ENCODE assay signal across 21 mouse cellular contexts in genomic region chr13:43932946-43933345, GRCm38 (mm10).
DNase-seq lines count a peak whose midpoint lies in the region; ATAC-seq and TF ChIP-seq lines count a peak whose summit lies in the region.
"Had no signal": no experiment of that assay in that cellular context is flagged by ENCODE, and none has a peak within 500 bp of the region (broad histone marks: within the 10 kb centered on the region; RNA-seq: fewer than 3 reads in every experiment).

No protein-coding gene starts in this region.

- H3K9me3 ChIP-seq in hindbrain, embryonic 10.5 days, result 0 out of 2 replicates have a peak, but pooled peaks cover 9% of the 10 kb centered on the region
- no peaks in the 10 kb centered on the region for H3K9me3 ChIP-seq in hindbrain, embryonic 11.5 days (ENCODE audit: control insufficient read depth, low read length)
- peaks cover 8% of the 10 kb centered on the region; the same call in 1 of the 2 replicates for H3K9me3 ChIP-seq in midbrain, embryonic 10.5 days (replicated peaks)
- no peaks in the 10 kb centered on the region for H3K9me3 ChIP-seq in midbrain, postnatal 0 days (ENCODE audit: low read length)
- H3K9me3 ChIP-seq: forebrain, embryonic 13.5 days; heart, embryonic 15.5 days; hindbrain, embryonic 15.5 days; liver, embryonic 13.5 days; lung, embryonic 15.5 days; midbrain, embryonic 12.5 days had no signal

- no peak for TF ChIP-seq EP300 in heart, adult 2 months (IDR thresholded peaks at IDR 0.05; ENCODE audit: insufficient read depth, low read depth, low read length)

- peaks cover 28% of the 10 kb centered on the region for H3K4me1 ChIP-seq in hindbrain, embryonic 10.5 days (replicated peaks)
- H3K4me1 ChIP-seq in hindbrain, embryonic 11.5 days (replicated peaks; ENCODE audit: control insufficient read depth, insufficient read depth, low read length), result no peaks in the 10 kb centered on the region; the same call in 1 of the 2 replicates
- H3K4me1 ChIP-seq in midbrain, embryonic 10.5 days, result peaks cover 26% of the 10 kb centered on the region
- no peaks in the 10 kb centered on the region for H3K4me1 ChIP-seq in midbrain, postnatal 0 days (ENCODE audit: insufficient read depth, low read length)
- H3K4me1 ChIP-seq in heart, adult 2 months (ENCODE audit: control insufficient read depth, insufficient read depth, low read length), result no peaks in the 10 kb centered on the region; the same call in 1 of the 2 replicates
- H3K4me1 ChIP-seq: heart, embryonic 15.5 days; liver, embryonic 13.5 days; lung, embryonic 15.5 days had no signal

- no peak overlapping the region for H3K9ac ChIP-seq in hindbrain, embryonic 11.5 days (ENCODE audit: low read depth, low read length)
- H3K9ac ChIP-seq in midbrain, postnatal 0 days (replicated peaks; ENCODE audit: low read length, poor library complexity, severe bottlenecking), result no peak overlapping the region
- H3K9ac ChIP-seq in heart, adult 2 months (ENCODE audit: low read depth, low read length), result no peak overlapping the region
- H3K9ac ChIP-seq: heart, embryonic 15.5 days; hindbrain, embryonic 15.5 days; limb, embryonic 13.5 days; liver, embryonic 13.5 days; lung, embryonic 15.5 days; midbrain, embryonic 12.5 days had no signal

- no peak for TF ChIP-seq POLR2A in heart, adult 2 months (IDR thresholded peaks at IDR 0.05; ENCODE audit: insufficient read depth, low read depth, low read length)

- peaks cover 3% of the 10 kb centered on the region; the same call in 1 of the 2 replicates for H3K27me3 ChIP-seq in hindbrain, embryonic 10.5 days (ENCODE audit: insufficient read depth, poor library complexity, severe bottlenecking)
- H3K27me3 ChIP-seq in hindbrain, embryonic 11.5 days (ENCODE audit: control insufficient read depth, insufficient read depth, low read length), result no peaks in the 10 kb centered on the region
- H3K27me3 ChIP-seq in midbrain, embryonic 10.5 days (ENCODE audit: low read depth, poor library complexity, severe bottlenecking), result 0 out of 2 replicates have a peak, but pooled peaks cover 10% of the 10 kb centered on the region
- H3K27me3 ChIP-seq in midbrain, postnatal 0 days (ENCODE audit: insufficient read depth, low read length), result no peaks in the 10 kb centered on the region
- no peaks in the 10 kb centered on the region for H3K27me3 ChIP-seq in heart, adult 2 months (ENCODE audit: control insufficient read depth, insufficient read depth, low read length)
- H3K27me3 ChIP-seq: CH12.LX; heart, embryonic 15.5 days; hindbrain, embryonic 15.5 days; limb, embryonic 13.5 days; liver, embryonic 13.5 days; lung, embryonic 15.5 days had no signal

- no peak overlapping the region for H3K4me2 ChIP-seq in hindbrain, embryonic 11.5 days (replicated peaks; ENCODE audit: low read depth, low read length)
- no peak overlapping the region for H3K4me2 ChIP-seq in midbrain, postnatal 0 days (ENCODE audit: low read depth, low read length, poor library complexity, severe bottlenecking)
- H3K4me2 ChIP-seq: forebrain, embryonic 13.5 days; heart, embryonic 15.5 days; hindbrain, embryonic 15.5 days; limb, embryonic 13.5 days; liver, embryonic 13.5 days; lung, embryonic 15.5 days; midbrain, embryonic 12.5 days had no signal

- H3K79me2 ChIP-seq in heart, adult 2 months (replicated peaks; ENCODE audit: control insufficient read depth, insufficient read depth, low read length), result no peaks in the 10 kb centered on the region

- no peak for DNase-seq in hindbrain, embryonic 10.5 days (ENCODE audit: low spot score)
- DNase-seq in hindbrain, embryonic 11.5 days (ENCODE audit: low spot score), result no peak
- no peak for DNase-seq in midbrain, embryonic 10.5 days (ENCODE audit: low spot score)
- DNase-seq in midbrain, postnatal 0 days (ENCODE audit: low spot score), result no peak
- DNase-seq in kidney, postnatal 25 days, result peak; percentile 16 to 70
- DNase-seq in adrenal gland, adult 2 months, result no peak
- DNase-seq in heart, adult 2 months, result no peak
- DNase-seq: cerebellum, adult 9-10 months; gastrocnemius, postnatal 10 days; heart, adult 18-20 months; liver, embryonic 13.5 days; thymus, postnatal 36 days had no signal

- H3K4me3 ChIP-seq in hindbrain, embryonic 10.5 days, result no peak overlapping the region
- no peak overlapping the region for H3K4me3 ChIP-seq in hindbrain, embryonic 11.5 days (ENCODE audit: low read depth, low read length)
- H3K4me3 ChIP-seq in midbrain, embryonic 10.5 days, result no peak overlapping the region
- no peak overlapping the region for H3K4me3 ChIP-seq in midbrain, postnatal 0 days (ENCODE audit: low read depth, low read length)
- no peak overlapping the region for H3K4me3 ChIP-seq in heart, adult 2 months
- H3K4me3 ChIP-seq: forebrain, embryonic 13.5 days; heart, embryonic 15.5 days; hindbrain, embryonic 15.5 days; limb, embryonic 13.5 days; liver, embryonic 13.5 days; lung, embryonic 15.5 days; midbrain, embryonic 12.5 days had no signal

- no peaks in the 10 kb centered on the region for H3K36me3 ChIP-seq in hindbrain, embryonic 10.5 days
- H3K36me3 ChIP-seq in hindbrain, embryonic 11.5 days (ENCODE audit: control insufficient read depth, insufficient read depth, low read length), result no peaks in the 10 kb centered on the region
- H3K36me3 ChIP-seq in midbrain, embryonic 10.5 days, result no peaks in the 10 kb centered on the region
- no peaks in the 10 kb centered on the region for H3K36me3 ChIP-seq in midbrain, postnatal 0 days (ENCODE audit: insufficient read depth, low read length)
- no peaks in the 10 kb centered on the region for H3K36me3 ChIP-seq in heart, adult 2 months (ENCODE audit: control insufficient read depth, insufficient read depth, low read length)
- H3K36me3 ChIP-seq: heart, embryonic 15.5 days; hindbrain, embryonic 15.5 days; limb, embryonic 13.5 days; liver, embryonic 13.5 days; lung, embryonic 15.5 days; midbrain, embryonic 12.5 days had no signal

- H3K27ac ChIP-seq in hindbrain, embryonic 10.5 days, result peak overlapping the region; percentile 20; the same call in 1 of the 2 replicates
- H3K27ac ChIP-seq in hindbrain, embryonic 11.5 days (ENCODE audit: low read depth, low read length), result no peak overlapping the region
- H3K27ac ChIP-seq in midbrain, embryonic 10.5 days (replicated peaks), result peak overlapping the region; percentile 55; the same call in 1 of the 2 replicates
- no peak overlapping the region for H3K27ac ChIP-seq in midbrain, postnatal 0 days (ENCODE audit: low read depth, low read length)
- no peak overlapping the region for H3K27ac ChIP-seq in heart, adult 2 months
- H3K27ac ChIP-seq: forebrain, embryonic 13.5 days; heart, embryonic 15.5 days; hindbrain, embryonic 15.5 days; limb, embryonic 13.5 days; liver, embryonic 13.5 days; lung, embryonic 15.5 days; macrophage; midbrain, embryonic 12.5 days had no signal

- intact Hi-C loops in heart, adult 2 months (cut with DNase I), result no loop called here

- TF ChIP-seq CTCF in midbrain, postnatal 0 days (IDR thresholded peaks at IDR 0.05), result no peak
- TF ChIP-seq CTCF in heart, adult 2 months (IDR thresholded peaks at IDR 0.05), result no peak

- no peak for ATAC-seq in hindbrain, embryonic 11.5 days (ENCODE audit: low FRiP score)
- no peak for ATAC-seq in midbrain, postnatal 0 days (ENCODE audit: low FRiP score)
- ATAC-seq: forebrain, embryonic 13.5 days; intestine, postnatal 0 days had no signal

- WGBS in hindbrain, embryonic 10.5 days, result 76% methylated on average over 7 of the region's 7 CpGs
- WGBS in hindbrain, embryonic 11.5 days, result 72% methylated on average over 7 of the region's 7 CpGs
- WGBS in midbrain, embryonic 10.5 days, result 77% methylated on average over 7 of the region's 7 CpGs
- WGBS in midbrain, postnatal 0 days, result 57% methylated on average over 7 of the region's 7 CpGs
- 70% methylated on average over 7 of the region's 7 CpGs for WGBS in heart, adult 2 months

Comparison
In these comparisons a context has a peak if more than half of its experiments do, and no peak if none do; other contexts are left out.
1. H3K27ac ChIP-seq: peak in hindbrain, embryonic 10.5 days (single experiment) and midbrain, embryonic 10.5 days (single experiment); none in hindbrain, embryonic 11.5 days (single experiment), midbrain, postnatal 0 days (single experiment) and heart, adult 2 months (single experiment).
2. DNase-seq: peak in kidney, postnatal 25 days (2 of 2); none in hindbrain, embryonic 10.5 days (single experiment), hindbrain, embryonic 11.5 days (single experiment), midbrain, embryonic 10.5 days (single experiment), midbrain, postnatal 0 days (single experiment), adrenal gland, adult 2 months (single experiment) and heart, adult 2 months (0 of 2).